Mouse (Mus musculus) cortical plate, adult 2 months (tissue): ENCODE measurements around the gene C7. TPM values are rescaled to one million over a fixed set of nuclear protein-coding genes. Genes with fewer than 3 reads are reported as not detected.

Experiments
- H3K27ac ChIP-seq: fragments of 200-500 bp; 2 replicates; pipeline ENCODE4 v1.5.1; 2012; ENCODE audit warnings: low read length, control low read depth, inconsistent platforms; ENCODE audit not compliant: insufficient read depth
- H3K4me1 ChIP-seq: fragments of 200-500 bp; 2 replicates; pipeline ENCODE4 v1.6.1; 2011; ENCODE audit warnings: low read length; ENCODE audit not compliant: control insufficient read depth, insufficient read depth
- H3K4me3 ChIP-seq: fragments of 200-500 bp; 2 replicates; pipeline ENCODE4 v1.5.1; 2011; ENCODE audit warnings: mild to moderate bottlenecking, low read length, control low read depth; ENCODE audit not compliant: insufficient read depth
- CTCF ChIP-seq: fragments of 200-500 bp; IDR thresholded peaks from 2 replicates; pipeline ENCODE4 v1.5.1; 2011; ENCODE audit warnings: mild to moderate bottlenecking, control low read depth, low read length; ENCODE audit not compliant: insufficient read depth; ENCODE audit errors: extremely low read depth
- POLR2A ChIP-seq: fragments of 200-500 bp; IDR thresholded peaks from 2 replicates; pipeline ENCODE4 v1.6.1; 2011; ENCODE audit warnings: mild to moderate bottlenecking, low read length, control low read depth; ENCODE audit not compliant: insufficient read depth; ENCODE audit errors: extremely low read depth
- polyA plus RNA-seq: library from polyadenylated mRNA; depleted of rRNA; stranded (reverse); fragments of >200 nt; gene quantifications from 2 replicates; pipeline ENCODE4 v1.2.3, GENCODE M21; 2012; rRNA removed

The C7 gene
- polyA plus RNA-seq, 1 experiment, result 1.3 TPM

GRCm38 (mm10) chr15:5003503-5004196 lies 59.9 kb downstream of the C7 start:
- TF ChIP-seq POLR2A, result no peak
- no peak for TF ChIP-seq CTCF
- no peak overlapping the region for H3K4me3 ChIP-seq
- H3K4me1 ChIP-seq, result no peaks in the 10 kb centered on the region; the same call in 1 of the 2 replicates
- H3K27ac ChIP-seq, result no peak overlapping the region

- Histone ChIP-seq H3K4me1 (no peaks in the 10 kb centered on the region; the same call in 1 of the 2 replicates), H3K4me3 (no peak overlapping the region), H3K27ac (peak overlapping the region; percentile 35)
- no peak for TF ChIP-seq CTCF
- TF ChIP-seq POLR2A, result no peak
Observed at GRCm38 (mm10) chr15:5002903-5003302, 60.6 kb downstream of the C7 start.

GRCm38 (mm10) chr15:4973355-4973754 lies 90.2 kb downstream of the C7 start:
- no peak overlapping the region for H3K4me3 ChIP-seq
- TF ChIP-seq CTCF (no peak), POLR2A (no peak)
- H3K4me1 ChIP-seq, result no peaks in the 10 kb centered on the region; the same call in 1 of the 2 replicates
- H3K27ac ChIP-seq, result no peak overlapping the region

Other genes starting within 250 kb of the C7 start
- gene Mroh2b, start 165.0 kb downstream of the C7 start, polyA plus RNA-seq, result 0.11 TPM in 1 of 2 replicates, not detected in the other
- 0.75 and 1.0 TPM in 2 replicates for gene Card6, start 44.8 kb upstream of the C7 start, polyA plus RNA-seq
- 1,229 and 1,313 TPM in 2 replicates for gene Rpl37, start 52.9 kb upstream of the C7 start, polyA plus RNA-seq
- 13.0 and 13.4 TPM in 2 replicates for gene Prkaa1, start 80.1 kb upstream of the C7 start, polyA plus RNA-seq
- gene Ttc33, start 121.8 kb upstream of the C7 start, polyA plus RNA-seq, result 48.8 and 57.5 TPM in 2 replicates
- gene Ptger4, start 180.4 kb upstream of the C7 start, polyA plus RNA-seq, result 0.88 and 0.91 TPM in 2 replicates